Mouse (Mus musculus) CH12.LX (cell line): ENCODE data around the gene Alkbh6. TPM values are rescaled to one million over a fixed set of nuclear protein-coding genes. Genes with fewer than 3 reads are reported as not detected.

Experiments
- DNase-seq: peaks from one replicate; pipeline ENCODE4 v3.0.0-alpha.2; 2013; ENCODE audit errors: extremely low read depth
- H3K27ac ChIP-seq: 2 replicates; pipeline ENCODE4 v1.5.1; 2012; ENCODE audit warnings: low read depth, mild to moderate bottlenecking, control low read depth, moderate library complexity; ENCODE audit not compliant: insufficient read depth
- H3K27me3 ChIP-seq: replicated peaks from 2 replicates; pipeline ENCODE3; 2012; ENCODE audit warnings: inconsistent platforms
- H3K36me3 ChIP-seq, 2 experiments: replicated peaks in 1 of 2; 2 replicates each; pipeline versions ENCODE3 to v1.6.1; 2012; ENCODE audit warnings: inconsistent platforms in 1 of 2, low read length in 1 of 2, mild to moderate bottlenecking in 1 of 2, mixed read lengths in 1 of 2, moderate library complexity in 1 of 2; ENCODE audit not compliant: control insufficient read depth in 1 of 2, insufficient read depth in 1 of 2
- H3K4me1 ChIP-seq, 2 experiments: 2 replicates each; pipeline ENCODE4 v1.6.1; 2012; ENCODE audit warnings: inconsistent platforms in 1 of 2, moderate library complexity in 1 of 2; ENCODE audit not compliant: insufficient read depth in 2 of 2, control insufficient read depth in 1 of 2
- H3K4me2 ChIP-seq: 2 replicates; pipeline ENCODE4 v1.6.1; 2012; ENCODE audit warnings: low read depth, mild to moderate bottlenecking, control low read depth; ENCODE audit not compliant: poor library complexity, insufficient read depth, severe bottlenecking
- H3K4me3 ChIP-seq, 3 experiments: fragments of 150-350 bp in 1 of 3; sonication (generic) in 1 of 3; replicated peaks in 1 of 3; 2 replicates each; pipeline versions ENCODE3 to v1.5.1; 2011 to 2012; ENCODE audit warnings: low read depth in 2 of 3, low read length in 2 of 3, mild to moderate bottlenecking in 2 of 3, moderate library complexity in 2 of 3, control low read depth in 1 of 3, improper control_type of control experiment in 1 of 3, inconsistent platforms in 1 of 3, mixed read lengths in 1 of 3; ENCODE audit not compliant: poor library complexity in 1 of 3
- H3K79me2 ChIP-seq: replicated peaks from 2 replicates; pipeline ENCODE4 v1.6.1; 2012; ENCODE audit warnings: mild to moderate bottlenecking, moderate library complexity; ENCODE audit not compliant: control insufficient read depth, poor library complexity, insufficient read depth, severe bottlenecking; ENCODE audit errors: extremely low read depth
- H3K9ac ChIP-seq: 2 replicates; pipeline ENCODE4 v1.6.1; 2012; ENCODE audit warnings: low read depth, mild to moderate bottlenecking, control low read depth, moderate library complexity; ENCODE audit not compliant: insufficient read depth
- H3K9me3 ChIP-seq: replicated peaks from 2 replicates; pipeline ENCODE3; 2012; ENCODE audit warnings: low read length, inconsistent platforms, mixed read lengths
- BHLHE40 ChIP-seq: IDR thresholded peaks from 2 replicates; pipeline ENCODE4 v1.6.1; 2011; ENCODE audit warnings: mild to moderate bottlenecking, low read depth, low read length, improper control_type of control experiment
- ETS1 ChIP-seq: conservative IDR thresholded peaks from 2 replicates; pipeline ENCODE4 v1.6.1; 2012; ENCODE audit warnings: low read depth, mild to moderate bottlenecking, inconsistent platforms, low read length, improper control_type of control experiment, moderate library complexity
- IRF4 ChIP-seq: IDR thresholded peaks from 2 replicates; pipeline ENCODE4 v1.6.1; 2014; ENCODE audit warnings: low read depth, mild to moderate bottlenecking, inconsistent platforms, low read length, improper control_type of control experiment
- JUN ChIP-seq: IDR thresholded peaks from 2 replicates; pipeline ENCODE4 v1.6.1; 2011; ENCODE audit warnings: low read depth, mild to moderate bottlenecking, low read length, improper control_type of control experiment, moderate library complexity; ENCODE audit not compliant: insufficient read depth
- PAX5 ChIP-seq: IDR thresholded peaks from 2 replicates; pipeline ENCODE4 v1.6.1; 2012; ENCODE audit warnings: low read length, inconsistent platforms, mixed read lengths
- dilution Hi-C: fragments of 300-500 bp; cut with MboI; formaldehyde crosslinking; loops from 2 replicates; pipeline ENCODE4 v1.14.3; 2020; ENCODE audit warnings: low sequenced_read_pairs; ENCODE audit not compliant: extremely low pct_unique_long_range_greater_than_20kb, extremely low pct_ligation_motif_present
- in situ Hi-C: fragments of 300-500 bp; cut with MboI; formaldehyde crosslinking; loops from 3 replicates; pipeline ENCODE4 v1.14.3; 2019; ENCODE audit warnings: low sequenced_read_pairs, low pct_ligation_motif_present, low pct_unique_long_range_greater_than_20kb, mixed read lengths
- polyA plus RNA-seq: library from polyadenylated mRNA; unstranded; fragments of >175 nt; gene quantifications from 2 replicates; pipeline ENCODE4 v1.2.1, GENCODE M21; 2012; ENCODE audit warnings: low read depth; ENCODE audit not compliant: insufficient read length
- total RNA-seq, 2 experiments: library from RNA; depleted of rRNA; stranded (reverse); fragments of 300-350 nt in 1 of 2; fragments of >200 nt in 1 of 2; gene quantifications; 2 replicates each; pipeline ENCODE4 v1.2.3; 2012 to 2014

The Alkbh6 gene
- total and polyA plus RNA-seq, 3 experiments: 25.2 to 35.7 (median 28.8) TPM

DNA sequence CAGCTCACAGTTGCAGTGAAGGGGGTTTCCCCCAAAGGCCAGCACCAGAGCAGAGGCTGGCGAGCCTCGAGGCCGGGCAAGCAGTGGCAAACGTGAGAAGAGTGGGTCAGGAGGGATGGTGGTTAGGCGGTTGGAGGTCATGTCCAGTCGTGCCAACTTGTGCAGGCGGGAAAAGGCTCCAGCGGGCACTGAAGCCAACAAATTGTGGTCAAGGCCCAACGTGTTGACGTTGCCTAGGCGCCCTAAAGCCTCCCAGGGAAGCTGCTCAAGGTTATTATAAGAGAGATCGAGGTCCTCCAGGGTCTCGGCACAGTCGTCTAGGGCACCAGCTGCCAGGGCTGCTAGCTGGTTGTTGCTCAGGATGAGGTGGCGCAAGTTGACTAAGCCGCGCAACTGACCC, 51.5 kb downstream of the Alkbh6 start:
- DNase-seq: no peak
- Histone ChIP-seq H3K4me2 (0 out of 2 replicates have a peak overlapping the region, but pooled peaks have one; percentile 58), H3K4me1 (peaks cover 6 to 13% of the 10 kb centered on the region in 2 experiments), H3K27me3 (peaks cover 98% of the 10 kb centered on the region), H3K9ac (no peak overlapping the region), H3K9me3 (peaks cover 10% of the 10 kb centered on the region), H3K79me2 (no peaks in the 10 kb centered on the region), H3K4me3 (no peak overlapping the region), H3K36me3 (no peaks in the 10 kb centered on the region), H3K27ac (no peak overlapping the region)
- dilution Hi-C loops (no loop called here), in situ Hi-C loops (loop anchor here (5.0 kb wide), 1 partner anchor 77 kb away; no protein-coding TSS in a partner anchor)
- TF ChIP-seq PAX5 (no peak), BHLHE40 (peak; percentile 46; the same call in 1 of the 2 replicates)

DNA sequence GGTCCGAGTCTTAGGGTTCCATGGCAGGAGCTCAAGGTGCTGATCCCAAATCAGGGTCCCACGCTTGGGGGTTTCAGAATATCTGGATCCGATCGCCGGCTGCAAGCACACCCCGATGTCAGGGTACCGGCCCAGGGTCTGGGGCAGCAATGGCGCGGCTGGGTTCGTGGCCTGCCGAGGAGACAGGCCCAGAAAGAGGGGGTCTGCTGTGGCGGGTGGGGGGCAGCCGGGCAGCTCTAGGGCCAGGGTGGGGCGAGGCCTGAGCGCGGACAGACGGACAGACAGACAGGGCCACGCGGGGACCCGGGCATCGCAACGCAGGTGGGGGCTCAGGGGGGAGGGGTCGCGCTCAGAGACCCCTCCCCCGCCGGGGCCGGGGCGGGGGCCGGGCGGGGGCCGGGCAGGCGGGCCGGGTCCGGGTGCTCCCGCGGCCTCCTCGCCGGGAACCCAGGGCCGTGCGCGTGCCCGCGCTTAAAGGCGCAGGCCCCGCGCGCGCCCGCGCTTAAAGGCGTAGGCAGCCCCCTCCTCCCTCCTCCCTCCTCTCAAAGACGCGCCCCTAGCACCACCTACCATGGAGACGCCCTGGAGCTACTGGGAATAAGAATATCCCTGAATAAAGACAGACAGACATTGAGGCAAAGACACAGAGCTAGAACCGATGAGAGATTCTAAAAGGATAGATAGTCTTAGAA, 54.3 kb downstream of the Alkbh6 start, which contains the start of gene Lrfn3:
Lrfn3 (minus strand) TSS at position 121 of the 692 bp plus-strand sequence.
- Histone ChIP-seq H3K4me3 (no peak within 1 kb of the TSS), H3K27me3 (peaks cover 90% of the 10 kb centered on the region), H3K4me1 (peaks cover 6 to 13% of the 10 kb centered on the region in 2 experiments), H3K9me3 (peaks cover 14% of the 10 kb centered on the region), H3K79me2 (no peaks in the 10 kb centered on the region), H3K4me2 (no peak within 1 kb of the TSS), H3K36me3 (no peaks in the 10 kb centered on the region), H3K27ac (no peak within 1 kb of the TSS), H3K9ac (no peak within 1 kb of the TSS)
- no peak for DNase-seq
- dilution Hi-C loops: no loop called here
- no peak for TF ChIP-seq IRF4
- no peak for TF ChIP-seq ETS1
- in situ Hi-C loops: loop anchor here (5.0 kb wide), 1 partner anchor 75 kb away; no protein-coding TSS in a partner anchor

DNA sequence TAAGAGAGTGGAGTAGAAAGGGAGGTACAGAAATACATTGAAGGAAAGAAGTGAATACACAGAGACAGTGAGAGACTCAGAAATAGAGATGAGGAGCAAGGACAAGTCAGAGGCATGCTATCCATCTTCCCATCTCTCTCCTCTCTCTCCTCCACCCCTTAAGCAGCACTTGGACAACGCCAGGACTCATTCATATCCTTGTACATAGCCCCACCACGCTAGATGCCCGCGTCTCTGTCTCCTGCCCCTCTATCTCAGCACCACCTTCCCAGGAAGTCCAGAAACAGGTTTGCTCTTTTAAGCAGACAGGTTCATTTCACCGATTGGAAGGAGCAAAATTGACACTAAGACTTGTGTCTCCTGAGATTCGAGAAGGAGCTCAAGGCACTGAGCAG, 54.8 kb downstream of the Alkbh6 start:
- peaks cover 90% of the 10 kb centered on the region for H3K27me3 ChIP-seq
- no peak overlapping the region for H3K27ac ChIP-seq
- in situ Hi-C loops (loop anchor here (5.0 kb wide), 1 partner anchor 74 kb away; no protein-coding TSS in a partner anchor), dilution Hi-C loops (no loop called here)
- no peak overlapping the region for H3K4me2 ChIP-seq
- no peaks in the 10 kb centered on the region for H3K36me3 ChIP-seq
- no peak overlapping the region for H3K4me3 ChIP-seq
- H3K4me1 ChIP-seq: peaks cover 6 to 13% of the 10 kb centered on the region in 2 experiments
- no peak for TF ChIP-seq JUN
- no peak overlapping the region for H3K9ac ChIP-seq
- peaks cover 16% of the 10 kb centered on the region for H3K9me3 ChIP-seq
- no peaks in the 10 kb centered on the region for H3K79me2 ChIP-seq
- DNase-seq: no peak

Other genes with a start within 250 kb of the Alkbh6 start
Only the 20 nearest of the 28 such genes appear.
- gene Zfp146, start 139.0 kb upstream of the Alkbh6 start, total RNA-seq (2012; rRNA removed): 43.1 and 45.1 TPM in 2 replicates
- 44.5 and 45.0 TPM in 2 replicates for gene Zfp146, start 139.0 kb upstream of the Alkbh6 start, total RNA-seq (2014; rRNA removed)
- 42.0 and 47.8 TPM in 2 replicates for gene Zfp146, start 139.0 kb upstream of the Alkbh6 start, polyA plus RNA-seq
- 5.5 and 14.0 TPM in 2 replicates for gene Cox7a1, start 124.6 kb upstream of the Alkbh6 start, total RNA-seq (2012; rRNA removed)
- 9.9 and 15.2 TPM in 2 replicates for gene Cox7a1, start 124.6 kb upstream of the Alkbh6 start, total RNA-seq (2014; rRNA removed)
- gene Cox7a1, start 124.6 kb upstream of the Alkbh6 start, polyA plus RNA-seq: 1.6 and 4.2 TPM in 2 replicates
- gene Capns1, start 109.9 kb upstream of the Alkbh6 start, total RNA-seq (2012; rRNA removed): 85.8 and 101 TPM in 2 replicates
- 207 and 219 TPM in 2 replicates for gene Capns1, start 109.9 kb upstream of the Alkbh6 start, total RNA-seq (2014; rRNA removed)
- gene Capns1, start 109.9 kb upstream of the Alkbh6 start, polyA plus RNA-seq: 218 and 233 TPM in 2 replicates
- 83.6 and 101 TPM in 2 replicates for gene Polr2i, start 76.8 kb upstream of the Alkbh6 start, total RNA-seq (2012; rRNA removed)
- 55.0 and 62.9 TPM in 2 replicates for gene Polr2i, start 76.8 kb upstream of the Alkbh6 start, total RNA-seq (2014; rRNA removed)
- 74.2 and 75.4 TPM in 2 replicates for gene Polr2i, start 76.8 kb upstream of the Alkbh6 start, polyA plus RNA-seq
- gene Tbcb, start 76.4 kb upstream of the Alkbh6 start, total RNA-seq (2012; rRNA removed): 89.6 and 109 TPM in 2 replicates
- 54.9 and 57.7 TPM in 2 replicates for gene Tbcb, start 76.4 kb upstream of the Alkbh6 start, total RNA-seq (2014; rRNA removed)
- gene Tbcb, start 76.4 kb upstream of the Alkbh6 start, polyA plus RNA-seq: 79.9 and 86.3 TPM in 2 replicates
- gene Ovol3, start 73.0 kb upstream of the Alkbh6 start, total RNA-seq (2012; rRNA removed): 0.42 and 0.84 TPM in 2 replicates
- 1.9 and 2.8 TPM in 2 replicates for gene Ovol3, start 73.0 kb upstream of the Alkbh6 start, total RNA-seq (2014; rRNA removed)
- 3.4 and 4.3 TPM in 2 replicates for gene Ovol3, start 73.0 kb upstream of the Alkbh6 start, polyA plus RNA-seq
- 0.38 and 0.63 TPM in 2 replicates for gene Thap8, start 28.6 kb upstream of the Alkbh6 start, total RNA-seq (2012; rRNA removed)
- gene Thap8, start 28.6 kb upstream of the Alkbh6 start, total RNA-seq (2014; rRNA removed): not detected in 2 replicates
- gene Thap8, start 28.6 kb upstream of the Alkbh6 start, polyA plus RNA-seq: 0.23 TPM in 1 of 2 replicates, not detected in the other
- gene Wdr62, start 28.3 kb upstream of the Alkbh6 start, total RNA-seq (2012; rRNA removed): 5.3 and 5.4 TPM in 2 replicates
- gene Wdr62, start 28.3 kb upstream of the Alkbh6 start, total RNA-seq (2014; rRNA removed): 2.2 and 2.3 TPM in 2 replicates
- 17.7 and 19.7 TPM in 2 replicates for gene Wdr62, start 28.3 kb upstream of the Alkbh6 start, polyA plus RNA-seq
- gene Clip3, start 17.0 kb upstream of the Alkbh6 start, total RNA-seq (2012; rRNA removed): not detected in 2 replicates
- not detected in 2 replicates for gene Clip3, start 17.0 kb upstream of the Alkbh6 start, total RNA-seq (2014; rRNA removed)
- gene Clip3, start 17.0 kb upstream of the Alkbh6 start, polyA plus RNA-seq: not detected in 2 replicates
- 1.7 and 1.9 TPM in 2 replicates for gene Syne4, start 6.1 kb downstream of the Alkbh6 start, total RNA-seq (2012; rRNA removed)
- 0.70 and 0.81 TPM in 2 replicates for gene Syne4, start 6.1 kb downstream of the Alkbh6 start, total RNA-seq (2014; rRNA removed)
- gene Syne4, start 6.1 kb downstream of the Alkbh6 start, polyA plus RNA-seq: 3.1 and 4.1 TPM in 2 replicates
- 5.6 and 6.2 TPM in 2 replicates for gene E130208F15Rik, start 13.0 kb downstream of the Alkbh6 start, total RNA-seq (2012; rRNA removed)
- 0.35 and 0.70 TPM in 2 replicates for gene E130208F15Rik, start 13.0 kb downstream of the Alkbh6 start, total RNA-seq (2014; rRNA removed)
- 6.2 and 9.7 TPM in 2 replicates for gene E130208F15Rik, start 13.0 kb downstream of the Alkbh6 start, polyA plus RNA-seq
- 12.8 and 14.1 TPM in 2 replicates for gene Sdhaf1, start 15.2 kb downstream of the Alkbh6 start, total RNA-seq (2012; rRNA removed)
- 16.0 and 18.5 TPM in 2 replicates for gene Sdhaf1, start 15.2 kb downstream of the Alkbh6 start, total RNA-seq (2014; rRNA removed)
- 8.8 and 11.3 TPM in 2 replicates for gene Sdhaf1, start 15.2 kb downstream of the Alkbh6 start, polyA plus RNA-seq
- gene Lrfn3, start 54.1 kb downstream of the Alkbh6 start, total RNA-seq (2012; rRNA removed): 0.04 and 0.08 TPM in 2 replicates
- gene Lrfn3, start 54.1 kb downstream of the Alkbh6 start, total RNA-seq (2014; rRNA removed): not detected in 2 replicates
- gene Lrfn3, start 54.1 kb downstream of the Alkbh6 start, polyA plus RNA-seq: not detected in 2 replicates
- gene Tyrobp, start 105.0 kb downstream of the Alkbh6 start, total RNA-seq (2012; rRNA removed): 4.2 and 5.0 TPM in 2 replicates
- 9.4 and 13.0 TPM in 2 replicates for gene Tyrobp, start 105.0 kb downstream of the Alkbh6 start, total RNA-seq (2014; rRNA removed)
- gene Tyrobp, start 105.0 kb downstream of the Alkbh6 start, polyA plus RNA-seq: 14.3 and 18.9 TPM in 2 replicates
- 8.0 and 11.9 TPM in 2 replicates for gene Hcst, start 111.1 kb downstream of the Alkbh6 start, total RNA-seq (2012; rRNA removed)
- 6.3 and 11.8 TPM in 2 replicates for gene Hcst, start 111.1 kb downstream of the Alkbh6 start, total RNA-seq (2014; rRNA removed)
- gene Hcst, start 111.1 kb downstream of the Alkbh6 start, polyA plus RNA-seq: 11.8 and 11.9 TPM in 2 replicates
- gene Nfkbid, start 113.0 kb downstream of the Alkbh6 start, total RNA-seq (2012; rRNA removed): 133 and 161 TPM in 2 replicates
- gene Nfkbid, start 113.0 kb downstream of the Alkbh6 start, total RNA-seq (2014; rRNA removed): 131 and 144 TPM in 2 replicates
- 175 and 197 TPM in 2 replicates for gene Nfkbid, start 113.0 kb downstream of the Alkbh6 start, polyA plus RNA-seq
- gene Aplp1, start 136.8 kb downstream of the Alkbh6 start, total RNA-seq (2012; rRNA removed): 0.34 and 0.93 TPM in 2 replicates
- not detected in 2 replicates for gene Aplp1, start 136.8 kb downstream of the Alkbh6 start, total RNA-seq (2014; rRNA removed)
- 0.10 TPM in 1 of 2 replicates, not detected in the other for gene Aplp1, start 136.8 kb downstream of the Alkbh6 start, polyA plus RNA-seq
- gene Kirrel2, start 149.0 kb downstream of the Alkbh6 start, total RNA-seq (2012; rRNA removed): not detected in 2 replicates
- gene Kirrel2, start 149.0 kb downstream of the Alkbh6 start, total RNA-seq (2014; rRNA removed): not detected in 2 replicates
- not detected in 2 replicates for gene Kirrel2, start 149.0 kb downstream of the Alkbh6 start, polyA plus RNA-seq
- 2.1 and 2.4 TPM in 2 replicates for gene Nphs1, start 149.6 kb downstream of the Alkbh6 start, total RNA-seq (2012; rRNA removed)
- not detected in 2 replicates for gene Nphs1, start 149.6 kb downstream of the Alkbh6 start, total RNA-seq (2014; rRNA removed)
- gene Nphs1, start 149.6 kb downstream of the Alkbh6 start, polyA plus RNA-seq: 1.0 TPM in 1 of 2 replicates, not detected in the other
- gene Prodh2, start 184.9 kb downstream of the Alkbh6 start, total RNA-seq (2012; rRNA removed): not detected in 2 replicates
- gene Prodh2, start 184.9 kb downstream of the Alkbh6 start, total RNA-seq (2014; rRNA removed): not detected in 2 replicates
- not detected in 2 replicates for gene Prodh2, start 184.9 kb downstream of the Alkbh6 start, polyA plus RNA-seq